Mouse (Mus musculus): Measurements from ENCODE around the gene Zmiz1. TPM values are rescaled to one million over a fixed set of nuclear protein-coding genes. Genes with fewer than 3 reads are reported as not detected.

The Zmiz1 gene
- polyA plus RNA-seq, 1 experiment: 52.6 TPM

- Histone ChIP-seq H3K4me1 (ENCODE audit: control insufficient read depth, insufficient read depth, low read length) (peaks cover 28% of the 10 kb centered on the region), H3K4me3 (replicated peaks; ENCODE audit: extremely low read depth, low read depth, low read length) (peak overlapping the region; percentile 60)
- TF ChIP-seq POLR2A (IDR thresholded peaks at IDR 0.05; ENCODE audit: borderline replicate concordance, extremely low read depth, low read depth, low read length): peak; percentile 28; the same call in 1 of the 2 replicates
- no peak for TF ChIP-seq CTCF (IDR thresholded peaks at IDR 0.05; ENCODE audit: insufficient read depth, low read length)
- DNase-seq: peak; percentile 54
- WGBS: 5% methylated on average over 31 of the region's 31 CpGs
These were observed 147.6 kb downstream of the Zmiz1 start for GRCm38 (mm10) chr14:25606372-25607140.

- Histone ChIP-seq H3K4me1 (ENCODE audit: control insufficient read depth, insufficient read depth, low read length) (peaks cover 28% of the 10 kb centered on the region), H3K4me3 (replicated peaks; ENCODE audit: extremely low read depth, low read depth, low read length) (peak overlapping the region; percentile 60)
- DNase-seq: no peak
- TF ChIP-seq POLR2A (IDR thresholded peaks at IDR 0.05; ENCODE audit: borderline replicate concordance, extremely low read depth, low read depth, low read length) (no peak), CTCF (IDR thresholded peaks at IDR 0.05; ENCODE audit: insufficient read depth, low read length) (no peak)
- under 1% methylated on average over 84 of the region's 103 CpGs for WGBS
These were observed 148.4 kb downstream of the Zmiz1 start for GRCm38 (mm10) chr14:25607141-25607967.

- WGBS: 2% methylated on average over 51 of the region's 53 CpGs
- Histone ChIP-seq H3K4me3 (replicated peaks; ENCODE audit: extremely low read depth, low read depth, low read length) (peak overlapping the region; percentile 60), H3K4me1 (ENCODE audit: control insufficient read depth, insufficient read depth, low read length) (peaks cover 26% of the 10 kb centered on the region)
- DNase-seq: peak; percentile 35
- peak; percentile 14; the same call in 1 of the 2 replicates for TF ChIP-seq POLR2A (IDR thresholded peaks at IDR 0.05; ENCODE audit: borderline replicate concordance, extremely low read depth, low read depth, low read length)
- TF ChIP-seq CTCF (IDR thresholded peaks at IDR 0.05; ENCODE audit: insufficient read depth, low read length): no peak
These were observed 149.0 kb downstream of the Zmiz1 start for GRCm38 (mm10) chr14:25607968-25608491.

- no peak overlapping the region for H3K4me3 ChIP-seq (replicated peaks; ENCODE audit: extremely low read depth, low read depth, low read length)
- peaks cover 25% of the 10 kb centered on the region for H3K4me1 ChIP-seq (ENCODE audit: control insufficient read depth, insufficient read depth, low read length)
- TF ChIP-seq POLR2A (IDR thresholded peaks at IDR 0.05; ENCODE audit: borderline replicate concordance, extremely low read depth, low read depth, low read length) (no peak), CTCF (IDR thresholded peaks at IDR 0.05; ENCODE audit: insufficient read depth, low read length) (no peak)
- WGBS: 44% methylated on average over 4 of the region's 4 CpGs
- no peak for DNase-seq
These were observed 149.6 kb downstream of the Zmiz1 start for GRCm38 (mm10) chr14:25608618-25609017.

- no peak overlapping the region for H3K4me3 ChIP-seq (replicated peaks; ENCODE audit: extremely low read depth, low read depth, low read length)
- DNase-seq: no peak
- no peak for TF ChIP-seq CTCF (IDR thresholded peaks at IDR 0.05; ENCODE audit: insufficient read depth, low read length)
- no peak for TF ChIP-seq POLR2A (IDR thresholded peaks at IDR 0.05; ENCODE audit: borderline replicate concordance, extremely low read depth, low read depth, low read length)
- H3K4me1 ChIP-seq (ENCODE audit: control insufficient read depth, insufficient read depth, low read length): peaks cover 26% of the 10 kb centered on the region
- 41% methylated on average over 7 of the region's 7 CpGs for WGBS
These were observed 150.4 kb downstream of the Zmiz1 start for GRCm38 (mm10) chr14:25609355-25609754.

GRCm38 (mm10) chr14:25610396-25611158 is 151.6 kb downstream of the Zmiz1 start:
- no peak for DNase-seq
- TF ChIP-seq POLR2A (IDR thresholded peaks at IDR 0.05; ENCODE audit: borderline replicate concordance, extremely low read depth, low read depth, low read length) (no peak), CTCF (IDR thresholded peaks at IDR 0.05; ENCODE audit: insufficient read depth, low read length) (no peak)
- H3K4me1 ChIP-seq (ENCODE audit: control insufficient read depth, insufficient read depth, low read length): peaks cover 34% of the 10 kb centered on the region
- WGBS: 47% methylated on average over 14 of the region's 14 CpGs
- no peak overlapping the region for H3K4me3 ChIP-seq (replicated peaks; ENCODE audit: extremely low read depth, low read depth, low read length)

- 77% methylated on average over 9 of the region's 9 CpGs for WGBS
- no peak overlapping the region for H3K4me3 ChIP-seq (replicated peaks; ENCODE audit: extremely low read depth, low read depth, low read length)
- H3K4me1 ChIP-seq (ENCODE audit: control insufficient read depth, insufficient read depth, low read length): peaks cover 34% of the 10 kb centered on the region
- no peak for DNase-seq
- TF ChIP-seq POLR2A (IDR thresholded peaks at IDR 0.05; ENCODE audit: borderline replicate concordance, extremely low read depth, low read depth, low read length): no peak
- no peak for TF ChIP-seq CTCF (IDR thresholded peaks at IDR 0.05; ENCODE audit: insufficient read depth, low read length)
These were observed 152.2 kb downstream of the Zmiz1 start for GRCm38 (mm10) chr14:25611159-25611697.

- peaks cover 33% of the 10 kb centered on the region for H3K4me1 ChIP-seq (ENCODE audit: control insufficient read depth, insufficient read depth, low read length)
- H3K4me3 ChIP-seq (replicated peaks; ENCODE audit: extremely low read depth, low read depth, low read length): no peak overlapping the region
- DNase-seq: no peak
- 69% methylated on average over 10 of the region's 10 CpGs for WGBS
- TF ChIP-seq CTCF (IDR thresholded peaks at IDR 0.05; ENCODE audit: insufficient read depth, low read length) (no peak), POLR2A (IDR thresholded peaks at IDR 0.05; ENCODE audit: borderline replicate concordance, extremely low read depth, low read depth, low read length) (no peak)
These were observed 153.1 kb downstream of the Zmiz1 start for GRCm38 (mm10) chr14:25611815-25612698.
